11 mouse cellular contexts compared by ENCODE assay signal in the genomic region with DNA sequence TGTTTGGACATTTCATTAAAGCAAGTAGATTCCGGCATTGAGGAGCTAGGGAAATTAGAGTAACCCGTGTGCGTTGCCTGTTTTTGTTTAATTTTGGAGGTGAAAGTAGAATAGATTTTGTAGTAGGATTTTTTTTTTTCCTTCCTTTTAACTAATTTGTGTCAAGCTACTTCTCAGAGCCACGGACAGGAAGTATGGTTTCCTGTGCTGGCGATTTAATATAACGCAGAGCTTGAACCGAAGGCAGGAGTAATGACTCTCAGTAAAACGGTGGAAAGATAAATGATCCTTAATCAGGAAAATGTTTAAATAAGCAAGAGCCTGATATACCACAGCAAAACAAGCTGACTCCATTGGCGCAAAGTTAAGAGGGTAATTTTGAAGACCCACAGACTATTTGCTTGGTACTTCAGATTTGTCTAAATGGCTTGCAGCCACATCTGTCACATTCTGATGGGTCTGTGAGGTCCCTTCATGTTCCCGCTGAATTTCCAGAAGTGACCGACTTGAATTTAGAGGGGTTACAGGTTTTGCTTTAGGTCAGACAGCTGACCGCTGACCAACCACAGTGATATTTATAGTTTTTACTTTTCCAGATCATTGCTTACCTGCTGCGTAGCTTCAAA. TPM values are rescaled to one million over a fixed set of nuclear protein-coding genes. Genes with fewer than 3 reads are reported as not detected.
A peak's percentile ranks its signal among the peaks of the same experiment; 100 is the strongest.
DNase-seq lines count a peak whose midpoint lies in the region; ATAC-seq and TF ChIP-seq lines count a peak whose summit lies in the region.
"Had no signal": no experiment of that assay in that cellular context is flagged by ENCODE, and none has a peak within 500 bp of the region (broad histone marks: within the 10 kb centered on the region; RNA-seq: fewer than 3 reads in every experiment).

No protein-coding gene starts in this region.

- H3K4me3 ChIP-seq in forebrain, embryonic 10.5 days: no peak overlapping the region
- H3K4me3 ChIP-seq in forebrain, embryonic 11.5 days (ENCODE audit: low read depth, low read length): no peak overlapping the region
- H3K4me3 ChIP-seq in kidney, embryonic 15.5 days (replicated peaks): no peak overlapping the region
- 0 out of 2 replicates have a peak overlapping the region, but pooled peaks have one; percentile 5 for H3K4me3 ChIP-seq in embryonic facial prominence, embryonic 10.5 days
- no peak overlapping the region for H3K4me3 ChIP-seq in intestine, postnatal 0 days (ENCODE audit: low read depth, low read length)

- no peaks in the 10 kb centered on the region for H3K27me3 ChIP-seq in forebrain, embryonic 10.5 days (ENCODE audit: poor library complexity, severe bottlenecking)
- no peaks in the 10 kb centered on the region for H3K27me3 ChIP-seq in forebrain, embryonic 11.5 days (ENCODE audit: control insufficient read depth, insufficient read depth, low read length)
- H3K27me3 ChIP-seq in kidney, embryonic 15.5 days: no peaks in the 10 kb centered on the region
- no peaks in the 10 kb centered on the region for H3K27me3 ChIP-seq in embryonic facial prominence, embryonic 10.5 days (replicated peaks; ENCODE audit: low read depth, poor library complexity, severe bottlenecking)
- no peaks in the 10 kb centered on the region for H3K27me3 ChIP-seq in intestine, postnatal 0 days (replicated peaks; ENCODE audit: control insufficient read depth, insufficient read depth, low read length)

- no peak overlapping the region for H3K9ac ChIP-seq in forebrain, embryonic 11.5 days (ENCODE audit: low read length)
- H3K9ac ChIP-seq in kidney, embryonic 15.5 days: no peak overlapping the region
- no peak overlapping the region for H3K9ac ChIP-seq in intestine, postnatal 0 days (ENCODE audit: low read depth, low read length)

- ATAC-seq in forebrain, embryonic 11.5 days (replicated peaks; ENCODE audit: low FRiP score): no peak
- no peak for ATAC-seq in kidney, embryonic 15.5 days (replicated peaks; ENCODE audit: low FRiP score)
- no peak for ATAC-seq in intestine, postnatal 0 days
- ATAC-seq in monocyte, adult 5-6 weeks (replicated peaks; ENCODE audit: insufficient number of reproducible peaks, low FRiP score, low TSS enrichment, poor library complexity, severe bottlenecking): no peak

- no peaks in the 10 kb centered on the region for H3K9me3 ChIP-seq in forebrain, embryonic 10.5 days
- H3K9me3 ChIP-seq in forebrain, embryonic 11.5 days (ENCODE audit: control insufficient read depth, low read length): no peaks in the 10 kb centered on the region
- H3K9me3 ChIP-seq in kidney, embryonic 15.5 days (replicated peaks): no peaks in the 10 kb centered on the region
- no peaks in the 10 kb centered on the region for H3K9me3 ChIP-seq in embryonic facial prominence, embryonic 10.5 days
- no peaks in the 10 kb centered on the region for H3K9me3 ChIP-seq in intestine, postnatal 0 days (ENCODE audit: control insufficient read depth)
- H3K9me3 ChIP-seq: G1E had no signal

- TF ChIP-seq CTCF in intestine, postnatal 0 days (IDR thresholded peaks at IDR 0.05; ENCODE audit: low read depth): no peak

- H3K4me2 ChIP-seq in forebrain, embryonic 11.5 days (ENCODE audit: low read depth, low read length, severe bottlenecking): no peak overlapping the region
- peak overlapping the region; percentile 27; the same call in 1 of the 2 replicates for H3K4me2 ChIP-seq in kidney, embryonic 15.5 days
- H3K4me2 ChIP-seq in intestine, postnatal 0 days (replicated peaks; ENCODE audit: low read depth): 0 out of 2 replicates have a peak overlapping the region, but pooled peaks have one; percentile 6

- peaks cover 60% of the 10 kb centered on the region for H3K4me1 ChIP-seq in forebrain, embryonic 10.5 days
- peaks cover 4% of the 10 kb centered on the region; the same call in 1 of the 2 replicates for H3K4me1 ChIP-seq in forebrain, embryonic 11.5 days (replicated peaks; ENCODE audit: control insufficient read depth, insufficient read depth, low read length)
- peaks cover 65% of the 10 kb centered on the region for H3K4me1 ChIP-seq in kidney, embryonic 15.5 days
- peaks cover 100% of the 10 kb centered on the region for H3K4me1 ChIP-seq in embryonic facial prominence, embryonic 10.5 days
- no peaks in the 10 kb centered on the region for H3K4me1 ChIP-seq in intestine, postnatal 0 days (replicated peaks; ENCODE audit: control insufficient read depth, insufficient read depth, low read length)

- WGBS in forebrain, embryonic 10.5 days: 72% methylated on average over 13 of the region's 13 CpGs
- WGBS in forebrain, embryonic 11.5 days: 85% methylated on average over 13 of the region's 13 CpGs
- WGBS in kidney, embryonic 15.5 days: 15% methylated on average over 13 of the region's 13 CpGs
- 40% methylated on average over 13 of the region's 13 CpGs for WGBS in embryonic facial prominence, embryonic 10.5 days
- 55% methylated on average over 13 of the region's 13 CpGs for WGBS in intestine, postnatal 0 days

- H3K36me3 ChIP-seq in forebrain, embryonic 10.5 days (replicated peaks): no peaks in the 10 kb centered on the region
- H3K36me3 ChIP-seq in forebrain, embryonic 11.5 days (ENCODE audit: control insufficient read depth, insufficient read depth, low read length): no peaks in the 10 kb centered on the region
- H3K36me3 ChIP-seq in kidney, embryonic 15.5 days: no peaks in the 10 kb centered on the region
- no peaks in the 10 kb centered on the region for H3K36me3 ChIP-seq in embryonic facial prominence, embryonic 10.5 days (replicated peaks)
- H3K36me3 ChIP-seq in intestine, postnatal 0 days (ENCODE audit: control insufficient read depth, insufficient read depth): no peaks in the 10 kb centered on the region
- H3K36me3 ChIP-seq: G1E had no signal

- H3K27ac ChIP-seq in forebrain, embryonic 10.5 days: peak overlapping the region; percentile 60
- H3K27ac ChIP-seq in forebrain, embryonic 11.5 days (ENCODE audit: low read depth, low read length): no peak overlapping the region
- peak overlapping the region; percentile 89 for H3K27ac ChIP-seq in kidney, embryonic 15.5 days
- H3K27ac ChIP-seq in embryonic facial prominence, embryonic 10.5 days (replicated peaks): peak overlapping the region; percentile 88
- H3K27ac ChIP-seq in intestine, postnatal 0 days (ENCODE audit: low read depth, low read length): no peak overlapping the region; the same call in 1 of the 2 replicates

- no peak for DNase-seq in forebrain, embryonic 10.5 days (ENCODE audit: extremely low spot score, low spot score)
- DNase-seq in forebrain, embryonic 11.5 days (ENCODE audit: low spot score): no peak
- no peak for DNase-seq in kidney, adult 9 months
- no peak for DNase-seq in embryonic facial prominence, embryonic 10.5 days (ENCODE audit: low spot score)
- DNase-seq in urinary bladder, adult 2 months (ENCODE audit: low spot score): no peak
- DNase-seq: lung, postnatal 36 days had no signal

RNA-seq across cellular contexts. Expression of gene 4930558K02Rik, which starts 38.7 kb away (rescaled TPM):
- not detected in 2 replicates for polyA plus RNA-seq in forebrain, embryonic 10.5 days (2016; fragmentation: Nextera tagmentation; extraction: Ambion mirVana)
- not detected in 2 replicates for polyA plus RNA-seq in forebrain, embryonic 11.5 days (2014; fragmentation: Nextera tagmentation; extraction: Ambion mirVana)
- polyA plus RNA-seq in kidney, embryonic 15.5 days (2015; fragmentation: Nextera tagmentation; extraction: Ambion mirVana): not detected in 2 replicates
- polyA plus RNA-seq in embryonic facial prominence, embryonic 10.5 days (2016; fragmentation: Nextera tagmentation; extraction: Ambion mirVana): not detected in 2 replicates
- not detected in 2 replicates for polyA plus RNA-seq in intestine, postnatal 0 days (2015; fragmentation: Nextera tagmentation; extraction: Ambion mirVana)
- 0.06 TPM in 1 of 2 replicates, not detected in the other for polyA plus RNA-seq in urinary bladder, adult 2 months (2012; rRNA removed)
- total RNA-seq in monocyte, adult 5-6 weeks (2017): not detected in 3 replicates
- total RNA-seq: G1E; layer of hippocampus, postnatal 25 days had no signal
- polyA plus RNA-seq: G1E had no signal

RNA-seq across cellular contexts. Expression of gene Pigc, which starts 49.1 kb away (rescaled TPM):
- polyA plus RNA-seq in forebrain, embryonic 10.5 days (2016; fragmentation: Nextera tagmentation; extraction: Ambion mirVana): 21.0 and 25.0 TPM in 2 replicates
- polyA plus RNA-seq in forebrain, embryonic 11.5 days (2014; fragmentation: Nextera tagmentation; extraction: Ambion mirVana): 30.1 and 30.6 TPM in 2 replicates
- polyA plus RNA-seq in kidney, embryonic 15.5 days (2015; fragmentation: Nextera tagmentation; extraction: Ambion mirVana): 39.7 and 40.4 TPM in 2 replicates
- 27.2 and 27.8 TPM in 2 replicates for polyA plus RNA-seq in embryonic facial prominence, embryonic 10.5 days (2016; fragmentation: Nextera tagmentation; extraction: Ambion mirVana)
- 35.0 and 36.6 TPM in 2 replicates for polyA plus RNA-seq in intestine, postnatal 0 days (2015; fragmentation: Nextera tagmentation; extraction: Ambion mirVana)
- polyA plus RNA-seq in urinary bladder, adult 2 months (2012; rRNA removed): 23.2 and 26.1 TPM in 2 replicates
- 24.8 to 30.8 TPM (median 27.2 TPM) in 3 replicates for total RNA-seq in monocyte, adult 5-6 weeks (2017)

Comparison
In these comparisons a context has a peak if more than half of its experiments do, and no peak if none do; other contexts are left out.
1. H3K27ac ChIP-seq: peak in forebrain, embryonic 10.5 days (single experiment), kidney, embryonic 15.5 days (single experiment) and embryonic facial prominence, embryonic 10.5 days (single experiment); none in forebrain, embryonic 11.5 days (single experiment) and intestine, postnatal 0 days (single experiment).